Mouse (Mus musculus) G1E-ER4 (cell line): ENCODE results near the gene Sufu. TPM values are rescaled to one million over a fixed set of nuclear protein-coding genes. Genes with fewer than 3 reads are reported as not detected.

Source experiments
- GATA1 ChIP-seq: IDR thresholded peaks from one replicate; pipeline ENCODE4 v1.8.0; 2012; ENCODE audit warnings: low read length, inconsistent platforms
- polyA plus RNA-seq: library from polyadenylated mRNA; stranded (reverse); fragments of >175 nt; gene quantifications from 2 replicates; pipeline ENCODE4 v1.2.3, GENCODE M21; 2012

Sufu gene
- polyA plus RNA-seq, 1 experiment = 43.8 TPM

DNA sequence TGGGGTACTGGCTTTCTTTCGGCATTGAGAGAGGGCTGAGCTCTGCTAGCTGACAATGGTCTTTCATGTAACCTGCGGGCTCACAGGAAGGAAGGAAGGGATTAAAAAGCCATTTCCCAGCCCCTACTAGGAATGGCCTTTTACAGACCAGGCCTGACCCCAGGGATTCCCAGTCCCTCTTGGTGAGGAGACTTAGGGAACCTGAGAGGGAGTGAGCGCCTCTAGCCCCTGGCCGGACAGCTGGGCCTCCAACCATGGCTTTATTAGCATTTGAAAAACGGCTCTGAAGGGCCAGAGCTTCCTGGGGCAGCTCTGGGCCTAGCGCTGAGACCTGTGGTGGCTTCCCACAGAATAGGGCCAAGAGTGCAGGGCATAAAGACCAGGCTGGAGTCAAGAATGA lies 46.8 kb downstream of the Sufu start:
- no peak for TF ChIP-seq GATA1

GRCm38 (mm10) chr19:46444209-46444608 lies 47.5 kb downstream of the Sufu start:
- no peak for TF ChIP-seq GATA1

GRCm38 (mm10) chr19:46445641-46446040 lies 48.9 kb downstream of the Sufu start:
- no peak for TF ChIP-seq GATA1

DNA sequence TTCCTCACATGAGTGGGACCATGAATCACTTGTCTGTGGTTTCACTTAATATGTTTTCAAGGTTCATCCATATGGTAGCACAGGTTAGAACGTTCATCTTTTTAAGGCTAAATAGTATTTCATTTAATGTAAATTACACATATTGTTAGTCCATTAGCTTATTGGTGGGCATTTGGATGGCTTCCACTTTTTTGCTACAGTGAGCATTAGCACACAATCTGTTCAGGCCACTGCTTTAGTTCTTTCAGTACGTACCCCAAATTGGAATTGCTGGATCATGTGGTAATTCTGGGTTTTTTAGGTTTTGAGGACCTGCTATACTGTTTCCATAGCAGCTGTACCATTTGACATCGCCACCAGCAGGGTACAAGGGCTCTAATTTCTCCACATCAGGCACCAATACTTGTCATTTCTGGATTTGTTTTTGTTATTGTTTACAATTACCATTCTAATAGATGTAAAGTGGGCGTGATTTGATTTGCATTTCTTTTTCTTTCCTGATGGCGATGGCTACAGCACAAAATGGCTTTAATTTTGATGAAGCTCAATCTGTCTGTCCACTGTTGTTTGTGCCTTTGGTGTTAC lies 49.8 kb downstream of the Sufu start:
- no peak for TF ChIP-seq GATA1

- TF ChIP-seq GATA1 = no peak
These were observed 50.4 kb downstream of the Sufu start for GRCm38 (mm10) chr19:46447110-46447509.

- TF ChIP-seq GATA1 = no peak
These were observed 51.2 kb downstream of the Sufu start for GRCm38 (mm10) chr19:46447911-46448310.

DNA sequence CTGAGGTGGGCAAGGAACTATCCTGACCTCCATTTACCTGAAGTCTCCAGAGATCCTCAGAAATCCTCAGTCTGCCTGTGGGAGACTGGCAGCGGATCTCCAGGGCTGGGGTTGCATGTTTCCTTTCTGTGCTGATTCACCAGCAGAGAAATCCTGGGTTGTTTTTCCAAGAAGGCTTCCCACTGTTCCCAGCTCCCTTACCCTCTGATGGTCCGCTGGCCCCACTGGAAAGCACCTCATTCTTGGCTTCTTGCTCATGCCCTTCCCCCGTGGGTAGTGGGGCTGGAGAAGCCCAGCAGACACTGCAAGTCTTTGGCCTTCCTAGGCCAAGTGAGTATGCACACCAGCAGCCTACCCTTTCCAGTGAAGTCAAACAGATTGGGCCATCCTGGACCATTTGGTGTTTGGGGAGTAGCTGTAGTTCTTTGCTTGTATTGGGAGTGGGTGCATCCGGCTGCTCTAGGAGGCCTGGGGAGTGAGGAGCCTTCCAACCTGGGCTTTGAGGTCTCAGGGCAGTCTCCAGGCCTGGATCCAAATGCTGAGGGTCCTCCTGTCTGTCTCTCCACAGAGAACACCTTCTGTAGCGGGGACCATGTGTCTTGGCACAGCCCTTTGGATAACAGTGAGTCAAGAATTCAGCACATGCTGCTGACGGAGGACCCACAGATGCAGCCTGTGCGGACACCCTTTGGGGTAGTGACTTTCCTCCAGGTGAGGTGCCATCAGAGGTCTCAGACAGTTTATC lies 52.7 kb downstream of the Sufu start:
- no peak for TF ChIP-seq GATA1

GRCm38 (mm10) chr19:46452052-46452827 lies 55.5 kb downstream of the Sufu start:
- TF ChIP-seq GATA1 = no peak

GRCm38 (mm10) chr19:46452916-46453315 lies 56.2 kb downstream of the Sufu start:
- no peak for TF ChIP-seq GATA1

DNA sequence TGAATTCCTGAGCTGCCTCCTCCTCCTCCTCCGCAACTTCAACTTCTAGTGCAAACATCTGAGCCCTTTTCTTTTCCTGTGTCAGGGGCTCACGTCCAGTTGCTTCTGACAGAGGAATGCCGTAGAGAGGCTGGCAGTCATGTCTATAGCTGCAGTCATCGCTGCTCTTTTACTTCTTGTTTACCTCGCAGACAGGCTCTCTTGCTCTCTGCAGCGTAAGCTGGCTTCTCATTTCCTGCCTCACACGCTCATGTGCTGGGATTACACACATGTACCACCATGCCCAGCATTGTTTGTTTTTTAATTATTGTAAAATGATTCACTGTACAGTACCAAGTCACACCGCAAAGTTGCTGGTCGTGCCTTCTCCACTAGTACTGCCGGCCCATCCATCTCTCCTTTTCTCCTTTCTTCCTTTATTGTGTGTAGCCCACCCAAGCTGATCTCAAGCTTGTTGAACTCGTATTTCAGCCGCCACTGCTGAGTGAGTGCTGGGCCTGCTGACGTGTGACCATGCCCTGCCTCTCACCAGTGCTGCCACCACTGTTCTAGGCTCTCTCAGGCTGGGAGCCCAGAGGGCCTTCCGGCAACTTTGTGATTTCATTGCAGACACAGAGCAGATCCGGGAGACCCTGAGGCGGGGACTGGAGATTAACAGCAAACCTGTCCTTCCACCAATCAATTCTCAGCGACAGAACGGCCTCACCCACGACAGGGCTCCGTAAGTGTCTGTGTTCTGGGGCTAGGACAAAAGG lies 57.6 kb downstream of the Sufu start:
- TF ChIP-seq GATA1 = no peak

DNA sequence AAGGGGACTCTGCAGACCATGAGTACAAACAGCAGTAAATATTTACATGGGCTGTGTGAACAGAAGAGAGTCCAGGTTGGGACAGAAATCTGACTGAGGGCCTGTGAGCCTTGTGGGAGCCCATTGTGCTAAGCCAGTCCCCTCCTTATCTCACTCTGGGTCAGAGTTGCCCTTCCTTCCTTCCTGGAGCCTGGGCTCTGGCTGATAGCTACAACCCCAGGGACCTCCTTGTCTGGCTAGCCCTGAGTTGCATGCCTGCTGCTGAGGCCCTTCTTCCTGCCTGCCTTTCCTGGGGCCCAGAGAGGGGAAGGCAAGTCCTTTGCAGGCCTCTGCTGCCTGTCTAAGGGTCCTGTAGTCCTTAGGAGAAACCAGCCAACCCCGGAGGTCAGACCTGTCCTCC lies 58.3 kb downstream of the Sufu start:
- peak; percentile 26 for TF ChIP-seq GATA1

DNA sequence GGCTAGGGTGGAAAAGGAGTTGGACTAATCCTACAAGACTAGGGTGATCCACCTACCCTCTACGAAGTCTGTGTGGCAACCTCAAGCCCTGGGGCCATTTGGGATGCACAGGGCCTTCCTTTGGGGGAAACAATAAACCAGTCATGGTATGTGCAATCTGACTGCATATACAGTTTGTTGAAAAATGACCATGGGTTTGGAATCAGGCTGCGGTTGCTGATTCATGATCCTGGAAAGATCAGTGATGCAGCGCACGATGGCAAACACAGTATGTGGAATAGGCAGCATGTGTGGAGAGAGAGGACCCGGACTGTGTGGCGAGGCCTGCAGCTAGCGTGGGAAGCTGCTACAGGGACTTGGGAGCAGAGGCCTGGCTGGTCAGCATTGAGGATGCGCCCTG lies 58.9 kb downstream of the Sufu start:
- no peak for TF ChIP-seq GATA1

GRCm38 (mm10) chr19:46456018-46456735 lies 59.5 kb downstream of the Sufu start:
- TF ChIP-seq GATA1 = no peak

DNA sequence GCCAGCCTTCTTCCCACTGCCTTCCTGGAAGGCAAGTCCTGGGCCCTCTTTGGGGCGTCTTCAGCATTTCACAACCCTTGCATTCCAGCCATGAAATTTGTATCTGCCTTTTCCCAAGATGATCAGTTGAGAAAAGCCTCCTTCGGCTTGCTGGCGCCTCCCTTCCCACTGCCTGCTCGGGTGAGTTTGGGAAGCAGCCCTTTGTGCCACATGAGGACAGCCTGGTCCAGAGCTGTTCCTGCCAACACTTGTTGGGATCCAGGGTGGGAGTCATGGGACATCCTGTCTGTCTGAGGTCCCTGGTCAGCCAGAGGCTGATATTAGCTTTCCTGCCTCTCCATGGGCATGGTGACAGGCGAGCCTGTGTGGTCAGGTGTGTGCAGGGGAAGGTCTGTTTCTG lies 61.1 kb downstream of the Sufu start:
- no peak for TF ChIP-seq GATA1

DNA sequence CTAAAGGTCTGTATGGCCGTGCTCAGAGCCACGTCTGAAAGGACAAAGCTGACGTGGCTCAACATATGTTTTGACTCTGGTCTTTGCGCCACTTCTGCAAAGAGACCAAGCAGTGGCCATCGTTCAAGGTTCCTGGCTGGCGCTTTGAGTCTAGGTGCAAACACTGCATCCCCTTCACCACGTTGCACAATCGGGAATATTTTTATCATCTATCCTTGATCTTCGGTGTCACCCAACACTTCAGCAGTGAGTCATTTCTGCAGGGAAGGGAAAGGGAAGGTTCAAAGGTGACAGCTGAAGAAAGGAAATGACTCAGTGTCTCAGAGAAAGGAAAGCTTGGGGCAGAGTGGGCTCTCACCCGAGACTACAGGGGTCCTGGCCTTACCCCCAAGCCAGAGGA lies 62.6 kb downstream of the Sufu start:
- no peak for TF ChIP-seq GATA1
